Mouse (Mus musculus) olfactory bulb, adult 2 months (tissue): ENCODE measurements at regions not wholly inside any gene's neighbourhood (a gene's known extent, or its start where the extent isn't known, plus 50 kb on each side); places are given as distances from the start of the nearest gene placed in this dataset.

Experiments
- H3K27ac ChIP-seq: fragments of 200-500 bp; 2 replicates; pipeline ENCODE4 v1.5.1; 2012; ENCODE audit warnings: low read depth, low read length; ENCODE audit not compliant: insufficient read depth
- H3K4me1 ChIP-seq: fragments of 200-500 bp; 2 replicates; pipeline ENCODE4 v1.6.1; 2012; ENCODE audit warnings: low read length; ENCODE audit not compliant: control insufficient read depth, insufficient read depth
- H3K4me3 ChIP-seq: fragments of 200-500 bp; 2 replicates; pipeline ENCODE4 v1.5.1; 2012; ENCODE audit warnings: mild to moderate bottlenecking, low read depth, low read length, moderate library complexity; ENCODE audit not compliant: insufficient read depth
- CTCF ChIP-seq: fragments of 200-500 bp; IDR thresholded peaks from 2 replicates; pipeline ENCODE4 v1.5.1; 2012; ENCODE audit warnings: low read depth, mild to moderate bottlenecking, low read length, moderate library complexity; ENCODE audit not compliant: insufficient read depth
- POLR2A ChIP-seq: fragments of 200-500 bp; IDR thresholded peaks from 2 replicates; pipeline ENCODE4 v1.6.1; 2012; ENCODE audit warnings: mild to moderate bottlenecking, low read depth, low read length, moderate library complexity; ENCODE audit not compliant: insufficient read depth
- WGBS: fragments of 180-500 bp; shearing (Covaris S2); methylation state at CpG from one replicate; pipeline ENCODE4 v1.1.7; 2018; 5-methylcytosine and 5-hydroxymethylcytosine counted together

DNA sequence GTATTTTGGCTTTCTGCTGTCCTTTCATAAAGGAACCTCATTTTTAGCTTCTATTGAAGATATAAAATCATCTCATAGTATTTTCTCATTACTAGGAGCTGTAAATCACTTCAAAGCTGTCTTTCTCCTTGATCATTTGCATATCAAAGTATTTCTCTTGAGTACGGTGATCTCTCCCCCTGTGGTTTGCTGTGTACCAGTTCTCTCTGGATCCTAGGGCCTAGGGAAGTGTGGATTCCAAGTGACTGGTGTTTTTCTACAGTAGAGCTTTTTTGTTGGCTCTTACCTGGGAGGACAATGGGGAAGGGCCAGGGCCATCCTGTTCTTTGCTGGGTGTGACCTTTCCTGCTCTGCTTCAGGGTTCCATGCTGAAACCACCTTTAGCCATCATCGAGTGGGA, 253.9 kb downstream of the Enc1 start:
- no peak overlapping the region for H3K27ac ChIP-seq
- H3K4me3 ChIP-seq = no peak overlapping the region
- 96% methylated on average over 2 of the region's 2 CpGs for WGBS
- no peak for TF ChIP-seq POLR2A
- TF ChIP-seq CTCF = no peak
- H3K4me1 ChIP-seq = no peaks in the 10 kb centered on the region

DNA sequence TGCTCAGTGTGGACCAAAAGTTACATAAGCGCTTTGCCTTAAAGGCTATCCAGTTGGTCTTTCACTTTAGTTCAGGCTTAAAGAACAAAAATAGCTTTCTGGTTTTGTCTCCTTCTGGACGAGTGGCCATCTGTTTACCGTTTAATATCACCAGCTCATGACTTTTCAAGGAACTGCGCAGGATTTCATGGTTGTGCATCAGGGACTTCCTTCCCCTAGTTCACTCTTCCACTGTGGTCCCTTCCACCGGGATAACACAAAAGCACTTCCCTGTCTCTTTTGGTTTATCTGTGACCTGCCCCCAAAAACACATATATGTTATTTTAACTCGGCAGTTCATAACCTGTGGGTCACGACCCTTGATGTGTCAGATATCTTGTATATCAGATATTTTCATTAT, 252.9 kb downstream of the Enc1 start:
- H3K27ac ChIP-seq = no peak overlapping the region
- no peaks in the 10 kb centered on the region for H3K4me1 ChIP-seq
- no peak overlapping the region for H3K4me3 ChIP-seq
- 89% methylated on average over 7 of the region's 7 CpGs for WGBS
- no peak for TF ChIP-seq POLR2A
- no peak for TF ChIP-seq CTCF

DNA sequence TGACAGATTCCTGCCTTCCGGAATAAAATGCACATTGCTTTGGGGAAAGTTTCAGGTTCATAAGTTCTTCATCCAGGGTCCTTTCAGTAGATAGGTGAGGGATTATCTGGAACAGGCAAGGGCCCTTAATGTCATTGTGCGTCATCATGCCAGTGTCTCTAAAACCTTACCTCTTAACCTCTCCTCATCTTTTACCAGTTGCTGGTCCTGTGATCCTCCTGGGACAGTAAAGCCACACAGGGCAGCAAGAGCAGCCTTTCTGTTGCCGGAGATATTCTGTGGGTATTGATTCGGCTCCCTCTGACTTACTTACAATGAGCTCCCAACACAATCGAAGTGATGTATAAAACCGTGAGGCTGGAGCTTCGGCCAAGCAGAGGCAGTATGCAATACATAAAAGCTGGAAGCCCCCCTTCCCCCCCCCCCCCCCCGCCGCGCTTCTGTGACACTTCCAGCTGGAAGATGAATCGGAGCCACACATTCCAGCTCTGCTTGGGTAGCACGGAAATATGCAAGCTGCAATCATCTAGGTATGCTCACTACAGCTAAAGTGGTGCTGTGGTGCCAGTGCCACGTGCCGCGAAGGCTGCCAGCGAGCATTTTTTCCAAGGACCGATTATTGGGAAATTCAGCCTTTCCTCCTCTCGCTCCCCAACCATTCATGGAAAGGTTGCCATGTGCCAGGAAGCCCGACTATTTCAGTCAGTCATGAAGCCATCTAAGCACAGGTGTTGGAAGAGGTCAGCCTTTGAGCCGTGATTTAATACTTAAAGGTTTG, 252.2 kb downstream of the Enc1 start:
- no peak overlapping the region for H3K27ac ChIP-seq
- H3K4me1 ChIP-seq = no peaks in the 10 kb centered on the region
- WGBS = 61% methylated on average over 20 of the region's 20 CpGs
- no peak overlapping the region for H3K4me3 ChIP-seq
- TF ChIP-seq CTCF = no peak
- no peak for TF ChIP-seq POLR2A

- 92% methylated on average over 19 of the region's 19 CpGs for WGBS
- H3K4me3 ChIP-seq = no peak overlapping the region
These were observed 251.3 kb downstream of the Enc1 start for GRCm38 (mm10) chr13:97491865-97492847.

GRCm38 (mm10) chr13:97490131-97490530, 249.2 kb downstream of the Enc1 start:
- Histone ChIP-seq H3K4me1 (no peaks in the 10 kb centered on the region), H3K27ac (no peak overlapping the region), H3K4me3 (no peak overlapping the region)
- TF ChIP-seq POLR2A = no peak
- WGBS = 72% methylated on average over 7 of the region's 7 CpGs

More at GRCm38 (mm10) chr13:97491865-97492847, 251.3 kb downstream of the Enc1 start:
- no peak for TF ChIP-seq CTCF
- no peak for TF ChIP-seq POLR2A
- Histone ChIP-seq H3K4me1 (no peaks in the 10 kb centered on the region), H3K27ac (no peak overlapping the region)

GRCm38 (mm10) chr13:97489721-97490120, 248.8 kb downstream of the Enc1 start:
- Histone ChIP-seq H3K27ac (no peak overlapping the region), H3K4me1 (no peaks in the 10 kb centered on the region; the same call in 1 of the 2 replicates), H3K4me3 (no peak overlapping the region)
- 78% methylated on average over 4 of the region's 4 CpGs for WGBS
- no peak for TF ChIP-seq CTCF
- TF ChIP-seq POLR2A = no peak

DNA sequence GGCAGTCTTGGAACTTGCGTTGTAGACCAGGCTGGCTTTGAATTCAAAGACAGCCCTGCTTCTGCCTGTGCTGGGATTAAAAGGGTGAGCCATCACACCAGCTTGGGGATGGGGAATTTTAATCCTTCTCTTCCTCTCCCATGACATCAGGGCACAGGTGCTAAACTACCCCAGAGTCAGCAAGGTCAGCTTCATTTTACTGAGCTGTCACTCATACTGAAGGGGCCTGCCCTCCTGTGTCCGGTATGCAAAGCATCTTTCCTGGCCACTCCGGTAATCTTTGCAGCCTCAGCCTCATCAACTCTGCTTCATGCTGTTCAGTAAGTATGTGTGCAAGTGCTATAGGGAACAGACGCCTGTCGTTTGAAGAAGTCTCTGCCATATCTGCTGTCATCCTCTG, 248.1 kb downstream of the Enc1 start:
- Histone ChIP-seq H3K27ac (no peak overlapping the region), H3K4me3 (no peak overlapping the region), H3K4me1 (no peaks in the 10 kb centered on the region; the same call in 1 of the 2 replicates)
- TF ChIP-seq CTCF (no peak), POLR2A (no peak)
- WGBS = 86% methylated on average over 5 of the region's 5 CpGs

DNA sequence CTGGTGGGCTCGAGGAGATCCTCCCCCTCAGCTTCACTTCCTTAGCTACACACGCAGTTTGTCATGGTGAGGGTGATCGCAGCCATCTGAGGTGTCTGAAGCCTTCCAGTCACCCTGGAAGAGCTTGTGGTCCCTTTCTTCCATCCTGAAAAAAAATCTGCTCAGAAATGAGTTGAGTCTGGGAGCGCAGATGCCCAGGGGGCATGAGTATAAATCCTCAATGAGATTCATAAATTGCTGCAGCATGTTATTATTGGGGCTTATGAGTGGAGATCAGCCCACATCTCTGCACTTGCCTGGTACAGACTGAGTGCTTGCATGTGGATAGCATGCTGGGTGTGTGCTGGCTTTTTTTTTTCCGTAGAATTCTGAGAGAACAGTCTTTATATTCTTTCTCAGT, 247.6 kb downstream of the Enc1 start:
- Histone ChIP-seq H3K4me3 (no peak overlapping the region), H3K27ac (no peak overlapping the region), H3K4me1 (no peaks in the 10 kb centered on the region; the same call in 1 of the 2 replicates)
- TF ChIP-seq POLR2A (no peak), CTCF (no peak)
- 81% methylated on average over 5 of the region's 5 CpGs for WGBS
